Mouse (Mus musculus) CH12.LX (cell line): Measurements from ENCODE around the gene Flna. TPM values are rescaled to one million over a fixed set of nuclear protein-coding genes. Genes with fewer than 3 reads are reported as not detected.

ENCODE experiments used
- DNase-seq: peaks from one replicate; pipeline ENCODE4 v3.0.0-alpha.2; 2013; ENCODE audit errors: extremely low read depth
- H3K27ac ChIP-seq: 2 replicates; pipeline ENCODE4 v1.5.1; 2012; ENCODE audit warnings: low read depth, mild to moderate bottlenecking, control low read depth, moderate library complexity; ENCODE audit not compliant: insufficient read depth
- H3K27me3 ChIP-seq: replicated peaks from 2 replicates; pipeline ENCODE3; 2012; ENCODE audit warnings: inconsistent platforms
- H3K36me3 ChIP-seq, 2 experiments: replicated peaks in 1 of 2; 2 replicates each; pipeline versions ENCODE3 to v1.6.1; 2012; ENCODE audit warnings: inconsistent platforms in 1 of 2, low read length in 1 of 2, mild to moderate bottlenecking in 1 of 2, mixed read lengths in 1 of 2, moderate library complexity in 1 of 2; ENCODE audit not compliant: control insufficient read depth in 1 of 2, insufficient read depth in 1 of 2
- H3K4me1 ChIP-seq, 2 experiments: 2 replicates each; pipeline ENCODE4 v1.6.1; 2012; ENCODE audit warnings: inconsistent platforms in 1 of 2, moderate library complexity in 1 of 2; ENCODE audit not compliant: insufficient read depth in 2 of 2, control insufficient read depth in 1 of 2
- H3K4me2 ChIP-seq: 2 replicates; pipeline ENCODE4 v1.6.1; 2012; ENCODE audit warnings: low read depth, mild to moderate bottlenecking, control low read depth; ENCODE audit not compliant: poor library complexity, insufficient read depth, severe bottlenecking
- H3K4me3 ChIP-seq, 3 experiments: fragments of 150-350 bp in 1 of 3; sonication (generic) in 1 of 3; replicated peaks in 1 of 3; 2 replicates each; pipeline versions ENCODE3 to v1.5.1; 2011 to 2012; ENCODE audit warnings: low read depth in 2 of 3, low read length in 2 of 3, mild to moderate bottlenecking in 2 of 3, moderate library complexity in 2 of 3, control low read depth in 1 of 3, improper control_type of control experiment in 1 of 3, inconsistent platforms in 1 of 3, mixed read lengths in 1 of 3; ENCODE audit not compliant: poor library complexity in 1 of 3
- H3K79me2 ChIP-seq: replicated peaks from 2 replicates; pipeline ENCODE4 v1.6.1; 2012; ENCODE audit warnings: mild to moderate bottlenecking, moderate library complexity; ENCODE audit not compliant: control insufficient read depth, poor library complexity, insufficient read depth, severe bottlenecking; ENCODE audit errors: extremely low read depth
- H3K9ac ChIP-seq: 2 replicates; pipeline ENCODE4 v1.6.1; 2012; ENCODE audit warnings: low read depth, mild to moderate bottlenecking, control low read depth, moderate library complexity; ENCODE audit not compliant: insufficient read depth
- H3K9me3 ChIP-seq: replicated peaks from 2 replicates; pipeline ENCODE3; 2012; ENCODE audit warnings: low read length, inconsistent platforms, mixed read lengths
- BHLHE40 ChIP-seq: IDR thresholded peaks from 2 replicates; pipeline ENCODE4 v1.6.1; 2011; ENCODE audit warnings: mild to moderate bottlenecking, low read depth, low read length, improper control_type of control experiment
- CHD1 ChIP-seq: IDR thresholded peaks from 2 replicates; pipeline ENCODE4 v1.6.1; 2012; ENCODE audit warnings: low read depth, low read length, improper control_type of control experiment, inconsistent platforms
- CHD2 ChIP-seq: IDR thresholded peaks from 2 replicates; pipeline ENCODE4 v1.6.1; 2011; ENCODE audit warnings: low read length, improper control_type of control experiment
- CTCF ChIP-seq, 2 experiments: IDR thresholded peaks in 1 of 2; conservative IDR thresholded peaks in 1 of 2; 2 replicates each; pipeline ENCODE4 v1.5.1; 2011 to 2012; ENCODE audit warnings: low read depth in 2 of 2, low read length in 2 of 2, improper control_type of control experiment in 1 of 2, inconsistent platforms in 1 of 2, mild to moderate bottlenecking in 1 of 2, moderate library complexity in 1 of 2
- E2F4 ChIP-seq: IDR thresholded peaks from 2 replicates; pipeline ENCODE4 v1.6.1; 2011; ENCODE audit warnings: low read depth, low read length, improper control_type of control experiment; ENCODE audit not compliant: insufficient replicate concordance
- ELF1 ChIP-seq: IDR thresholded peaks from 2 replicates; pipeline ENCODE4 v1.6.1; 2014; ENCODE audit warnings: low read depth, mild to moderate bottlenecking, inconsistent platforms, low read length, improper control_type of control experiment
- EP300 ChIP-seq: IDR thresholded peaks from 2 replicates; pipeline ENCODE4 v1.6.1; 2011; ENCODE audit warnings: low read length, improper control_type of control experiment
- ETS1 ChIP-seq: conservative IDR thresholded peaks from 2 replicates; pipeline ENCODE4 v1.6.1; 2012; ENCODE audit warnings: low read depth, mild to moderate bottlenecking, inconsistent platforms, low read length, improper control_type of control experiment, moderate library complexity
- HCFC1 ChIP-seq: IDR thresholded peaks from 2 replicates; pipeline ENCODE4 v1.6.1; 2012; ENCODE audit warnings: low read depth, mild to moderate bottlenecking, inconsistent platforms, low read length, improper control_type of control experiment
- IRF4 ChIP-seq: IDR thresholded peaks from 2 replicates; pipeline ENCODE4 v1.6.1; 2014; ENCODE audit warnings: low read depth, mild to moderate bottlenecking, inconsistent platforms, low read length, improper control_type of control experiment
- JUN ChIP-seq: IDR thresholded peaks from 2 replicates; pipeline ENCODE4 v1.6.1; 2011; ENCODE audit warnings: low read depth, mild to moderate bottlenecking, low read length, improper control_type of control experiment, moderate library complexity; ENCODE audit not compliant: insufficient read depth
- KAT2A ChIP-seq: IDR thresholded peaks from 2 replicates; pipeline ENCODE4 v1.6.1; 2012; ENCODE audit warnings: low read length, improper control_type of control experiment, inconsistent platforms; ENCODE audit not compliant: insufficient replicate concordance
- MAX ChIP-seq: IDR thresholded peaks from 2 replicates; pipeline ENCODE4 v1.6.1; 2011; ENCODE audit warnings: low read length, improper control_type of control experiment
- MAZ ChIP-seq: IDR thresholded peaks from 2 replicates; pipeline ENCODE4 v1.6.1; 2012; ENCODE audit warnings: low read depth, mild to moderate bottlenecking, inconsistent platforms, low read length, improper control_type of control experiment, moderate library complexity
- MEF2A ChIP-seq: IDR thresholded peaks from 2 replicates; pipeline ENCODE4 v1.6.1; 2014; ENCODE audit warnings: low read depth, mild to moderate bottlenecking, inconsistent platforms, low read length, improper control_type of control experiment, borderline replicate concordance
- MXI1 ChIP-seq: IDR thresholded peaks from 2 replicates; pipeline ENCODE4 v1.6.1; 2011; ENCODE audit warnings: mild to moderate bottlenecking, low read depth, low read length, improper control_type of control experiment
- MYC ChIP-seq: IDR thresholded peaks from 2 replicates; pipeline ENCODE4 v1.6.1; 2011; ENCODE audit warnings: low read depth, mild to moderate bottlenecking, improper control_type of control experiment, low read length
- NRF1 ChIP-seq: IDR thresholded peaks from 2 replicates; pipeline ENCODE4 v1.6.1; 2014; ENCODE audit warnings: low read depth, mild to moderate bottlenecking, inconsistent platforms, low read length, improper control_type of control experiment, moderate library complexity
- RCOR1 ChIP-seq: conservative IDR thresholded peaks from 2 replicates; pipeline ENCODE4 v1.6.1; 2012; ENCODE audit warnings: low read depth, mild to moderate bottlenecking, inconsistent platforms, low read length, improper control_type of control experiment
- SIN3A ChIP-seq: IDR thresholded peaks from 2 replicates; pipeline ENCODE4 v1.6.1; 2012; ENCODE audit warnings: low read length, improper control_type of control experiment, inconsistent platforms
- TBP ChIP-seq: conservative IDR thresholded peaks from 2 replicates; pipeline ENCODE4 v1.6.1; 2011; ENCODE audit warnings: low read depth, low read length, improper control_type of control experiment
- TCF12 ChIP-seq: IDR thresholded peaks from 2 replicates; pipeline ENCODE4 v1.6.1; 2014; ENCODE audit warnings: low read depth, mild to moderate bottlenecking, inconsistent platforms, low read length, improper control_type of control experiment
- UBTF ChIP-seq: IDR thresholded peaks from 2 replicates; pipeline ENCODE4 v1.6.1; 2012; ENCODE audit warnings: low read depth, mild to moderate bottlenecking, inconsistent platforms, low read length, improper control_type of control experiment, moderate library complexity
- USF1 ChIP-seq: IDR thresholded peaks from 2 replicates; pipeline ENCODE4 v1.6.1; 2014; ENCODE audit warnings: low read depth, mild to moderate bottlenecking, inconsistent platforms, low read length, improper control_type of control experiment
- USF2 ChIP-seq: conservative IDR thresholded peaks from 2 replicates; pipeline ENCODE4 v1.6.1; 2011; ENCODE audit warnings: low read depth, low read length, improper control_type of control experiment
- ZC3H11A ChIP-seq: IDR thresholded peaks from 2 replicates; pipeline ENCODE4 v1.6.1; 2012; ENCODE audit warnings: low read depth, mild to moderate bottlenecking, inconsistent platforms, low read length, improper control_type of control experiment
- ZMIZ1 ChIP-seq: IDR thresholded peaks from 2 replicates; pipeline ENCODE4 v1.6.1; 2012; ENCODE audit warnings: low read depth, mild to moderate bottlenecking, inconsistent platforms, low read length, improper control_type of control experiment
- ZNF384 ChIP-seq: IDR thresholded peaks from 2 replicates; pipeline ENCODE4 v1.6.1; 2012; ENCODE audit warnings: low read depth, low read length, improper control_type of control experiment, inconsistent platforms
- dilution Hi-C: fragments of 300-500 bp; cut with MboI; formaldehyde crosslinking; loops from 2 replicates; pipeline ENCODE4 v1.14.3; 2020; ENCODE audit warnings: low sequenced_read_pairs; ENCODE audit not compliant: extremely low pct_unique_long_range_greater_than_20kb, extremely low pct_ligation_motif_present
- in situ Hi-C: fragments of 300-500 bp; cut with MboI; formaldehyde crosslinking; loops from 3 replicates; pipeline ENCODE4 v1.14.3; 2019; ENCODE audit warnings: low sequenced_read_pairs, low pct_ligation_motif_present, low pct_unique_long_range_greater_than_20kb, mixed read lengths
- polyA plus RNA-seq: library from polyadenylated mRNA; unstranded; fragments of >175 nt; gene quantifications from 2 replicates; pipeline ENCODE4 v1.2.1, GENCODE M21; 2012; ENCODE audit warnings: low read depth; ENCODE audit not compliant: insufficient read length
- total RNA-seq, 2 experiments: library from RNA; depleted of rRNA; stranded (reverse); fragments of 300-350 nt in 1 of 2; fragments of >200 nt in 1 of 2; gene quantifications; 2 replicates each; pipeline ENCODE4 v1.2.3; 2012 to 2014

The Flna gene
- total and polyA plus RNA-seq, 3 experiments = 56.8 to 91.6 (median 78.7) TPM

DNA sequence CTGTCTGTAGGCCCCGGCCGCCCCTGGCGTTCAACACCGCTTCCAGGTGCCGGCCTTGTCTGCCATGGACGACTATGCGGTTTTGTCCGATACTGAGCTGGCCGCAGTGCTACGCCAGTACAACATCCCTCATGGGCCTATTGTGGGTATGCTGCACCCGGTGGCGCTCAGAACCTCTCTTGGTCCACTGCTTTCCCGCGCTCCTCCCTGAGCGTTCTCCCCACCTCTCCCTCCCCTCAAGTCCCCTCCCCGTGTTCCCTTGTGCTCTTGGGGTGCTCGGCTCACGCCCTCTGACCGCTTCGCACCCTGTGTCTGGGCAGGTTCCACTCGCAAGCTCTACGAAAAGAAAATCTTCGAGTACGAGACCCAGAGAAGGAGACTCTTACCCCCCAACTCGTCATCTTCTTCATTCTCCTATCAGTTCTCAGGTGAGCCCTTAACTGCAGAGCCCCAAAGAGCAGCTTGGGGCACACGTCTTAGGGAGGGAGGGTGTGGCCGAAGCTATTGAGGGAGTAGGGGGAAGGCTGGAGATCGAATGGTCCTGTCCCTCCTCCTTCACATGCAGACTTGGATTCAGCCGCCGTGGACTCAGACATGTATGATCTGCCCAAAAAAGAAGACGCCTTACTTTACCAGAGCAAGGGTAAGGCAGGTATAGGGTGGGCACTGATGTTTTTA is 5.4 kb upstream of the Flna start:
- peaks cover 10% of the 10 kb centered on the region; the same call in 1 of the 2 replicates for H3K79me2 ChIP-seq
- H3K9me3 ChIP-seq = no peaks in the 10 kb centered on the region
- peak overlapping the region; percentile 87; the same call in 1 of the 2 replicates for H3K4me2 ChIP-seq
- H3K9ac ChIP-seq = peak overlapping the region; percentile 62
- dilution Hi-C loops = no loop called here
- H3K4me1 ChIP-seq = peaks cover 2 to 9% of the 10 kb centered on the region in 2 experiments; a peak in 3 of 4 replicates
- H3K36me3 ChIP-seq = peaks cover 18 to 27% of the 10 kb centered on the region in 2 experiments
- peak overlapping the region; percentile 78 for H3K27ac ChIP-seq
- peak overlapping the region; percentile 50 to 78 (median 72) for H3K4me3 ChIP-seq
- DNase-seq = no peak
- TF ChIP-seq USF1 (no peak), MEF2A (no peak), SIN3A (peak; percentile 17; the same call in 1 of the 2 replicates), E2F4 (0 out of 2 replicates have a peak, but pooled peaks have one; percentile 49), MYC (no peak), MAX (no peak), HCFC1 (no peak), USF2 (no peak), BHLHE40 (no peak), NRF1 (no peak), ZC3H11A (no peak), TBP (0 out of 2 replicates have a peak, but pooled peaks have one; percentile 8), ZMIZ1 (no peak), CHD2 (no peak), KAT2A (0 out of 2 replicates have a peak, but pooled peaks have one; percentile 48), ETS1 (0 out of 2 replicates have a peak, but pooled peaks have one; percentile 2), EP300 (no peak)
- in situ Hi-C loops = no loop called here
- no peaks in the 10 kb centered on the region for H3K27me3 ChIP-seq

- peak within 1 kb of the TSS; percentile 87 for H3K4me2 ChIP-seq
- in situ Hi-C loops = no loop called here
- no peak for TF ChIP-seq ZNF384
- TF ChIP-seq CTCF (conservative IDR thresholded peaks at IDR 0.05 in 1 of 2, IDR thresholded peaks at IDR 0.05 in 1 of 2; ENCODE audit: low read depth in 2 of 2, low read length in 2 of 2) = no peak
- no peak for TF ChIP-seq RCOR1
- no peak for TF ChIP-seq UBTF
- peak; percentile 80 for TF ChIP-seq NRF1
- TF ChIP-seq TCF12 = peak; percentile 62; the same call in 1 of the 2 replicates
- no peak for TF ChIP-seq MXI1
- peak; percentile 39; the same call in 1 of the 2 replicates for TF ChIP-seq HCFC1
- TF ChIP-seq TBP = peak; percentile 26; the same call in 1 of the 2 replicates
- TF ChIP-seq IRF4 = 0 out of 2 replicates have a peak, but pooled peaks have one; percentile 5
- no peak for TF ChIP-seq MEF2A
- TF ChIP-seq JUN = no peak
- TF ChIP-seq CHD1 = no peak
- no peak for TF ChIP-seq ELF1
- peak; percentile 70 for TF ChIP-seq BHLHE40
- peak; percentile 78; the same call in 1 of the 2 replicates for TF ChIP-seq ZMIZ1
- TF ChIP-seq MAZ = no peak
These were observed 4.7 kb upstream of the Flna start, which contains the start of gene Emd for GRCm38 (mm10) chrX:74254153-74254887. Gene Emd, plus strand, starts transcription at chrX:74254687.

More at GRCm38 (mm10) chrX:74254153-74254887, 4.7 kb upstream of the Flna start, which contains the start of gene Emd:
- H3K27ac ChIP-seq = peak within 1 kb of the TSS; percentile 78
- peak within 1 kb of the TSS; percentile 62 for H3K9ac ChIP-seq
- no peaks in the 10 kb centered on the region for H3K9me3 ChIP-seq
- H3K4me1 ChIP-seq = peaks cover 2 to 9% of the 10 kb centered on the region in 2 experiments; a peak in 3 of 4 replicates
- H3K36me3 ChIP-seq = peaks cover 18 to 26% of the 10 kb centered on the region in 2 experiments
- H3K79me2 ChIP-seq = peaks cover 10% of the 10 kb centered on the region; the same call in 1 of the 2 replicates
- peak within 1 kb of the TSS; percentile 50 to 78 (median 72) for H3K4me3 ChIP-seq
- H3K27me3 ChIP-seq = no peaks in the 10 kb centered on the region
- peak; percentile 93 for DNase-seq
- dilution Hi-C loops = no loop called here
